Mouse (Mus musculus): ENCODE data around the gene Diaph2. TPM values are rescaled to one million over a fixed set of nuclear protein-coding genes. Genes with fewer than 3 reads are reported as not detected.
"Not testable (repeated sequence)": the region's sequence is repeated elsewhere in the genome, so short reads cannot be mapped to it uniquely, and the experiment has no call there.

Gene Diaph2
- 10 to 100 TPM; 24.9 to 28.7 TPM for total RNA-seq (2021)

DNA sequence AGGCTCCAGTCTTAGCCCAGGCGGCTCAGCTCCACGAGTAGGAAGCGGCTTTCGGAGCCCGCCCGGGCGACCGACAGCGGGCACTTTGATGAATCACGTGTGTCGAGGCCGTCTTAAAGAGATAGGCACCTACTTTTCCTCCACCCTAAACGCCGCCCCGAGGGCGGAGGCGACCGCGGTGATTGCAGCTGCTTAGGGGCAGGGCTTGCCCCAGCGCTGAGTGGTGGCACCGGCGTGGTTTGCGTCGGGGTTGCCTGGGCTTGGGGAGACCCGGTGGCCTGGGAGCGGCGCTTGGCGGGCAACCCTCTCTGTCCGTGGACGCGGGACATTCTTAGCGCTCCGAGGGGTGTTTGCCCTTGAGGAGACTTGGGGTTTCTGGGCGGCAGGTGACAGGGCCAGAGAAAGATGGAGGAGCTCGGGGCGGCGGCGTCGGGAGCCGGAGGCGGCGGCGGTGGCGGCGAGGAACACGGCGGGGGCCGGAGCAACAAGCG lies at the start of gene Diaph2:
TSS of gene Diaph2 (plus strand) at position 172 of the 491 bp plus-strand sequence.
- peak; percentile 68 to 75 for DNase-seq

DNA sequence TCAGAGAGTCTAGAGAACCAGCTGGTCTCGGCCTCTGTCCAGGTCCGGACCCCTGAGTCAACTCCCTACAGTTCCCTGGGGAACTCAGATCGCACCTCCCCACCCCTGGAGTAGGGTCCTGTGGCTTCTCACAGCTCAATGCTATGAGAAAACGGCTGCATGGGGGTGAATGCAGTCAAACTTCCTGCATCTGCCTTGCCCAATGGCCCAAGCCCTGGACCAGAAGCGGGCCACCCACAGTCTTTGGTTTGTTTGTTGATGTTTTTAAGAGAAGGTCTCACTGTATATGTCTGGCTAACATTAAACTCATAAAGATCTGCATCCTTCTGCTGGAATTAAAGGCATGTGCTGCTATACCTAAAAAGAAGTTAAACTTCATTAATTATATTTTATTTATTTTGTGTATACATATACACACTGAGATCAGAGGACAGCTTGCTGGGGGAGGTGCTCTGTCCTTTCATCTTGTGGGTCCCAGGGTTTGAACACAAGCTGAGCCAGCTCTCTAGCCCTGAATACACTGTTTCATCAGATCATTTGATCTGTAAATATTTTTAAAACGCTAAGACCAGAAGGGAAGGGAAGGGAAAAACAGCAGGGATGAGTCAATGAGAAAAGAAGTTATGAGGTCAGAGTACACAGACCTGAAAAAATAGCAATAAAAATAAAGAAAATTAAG lies 47.8 kb upstream of the Diaph2 start:
- no peak for DNase-seq

DNA sequence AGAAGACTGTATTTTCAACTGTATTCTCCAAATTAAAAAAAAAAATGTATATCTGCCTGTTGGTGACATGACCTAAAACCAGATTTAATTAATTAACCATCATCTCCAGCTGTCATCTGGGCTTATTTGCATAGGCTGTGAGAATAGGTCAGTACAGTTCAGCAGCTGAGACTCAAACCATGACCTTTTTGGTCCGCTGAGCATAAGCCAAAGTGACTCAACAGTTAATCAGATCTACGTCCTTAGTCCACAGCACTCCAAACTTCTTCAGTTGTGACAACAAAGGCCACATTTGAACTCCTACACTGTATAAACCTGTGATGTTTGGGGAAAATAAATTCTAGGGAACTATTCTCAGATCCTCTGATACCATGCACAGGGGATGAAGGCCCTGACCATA lies 39.9 kb upstream of the Diaph2 start:
- DNase-seq: no peak

- DNase-seq: no peak
Measured at GRCm38 (mm10) chrX:129728717-129729220, 20.8 kb upstream of the Diaph2 start.

DNA sequence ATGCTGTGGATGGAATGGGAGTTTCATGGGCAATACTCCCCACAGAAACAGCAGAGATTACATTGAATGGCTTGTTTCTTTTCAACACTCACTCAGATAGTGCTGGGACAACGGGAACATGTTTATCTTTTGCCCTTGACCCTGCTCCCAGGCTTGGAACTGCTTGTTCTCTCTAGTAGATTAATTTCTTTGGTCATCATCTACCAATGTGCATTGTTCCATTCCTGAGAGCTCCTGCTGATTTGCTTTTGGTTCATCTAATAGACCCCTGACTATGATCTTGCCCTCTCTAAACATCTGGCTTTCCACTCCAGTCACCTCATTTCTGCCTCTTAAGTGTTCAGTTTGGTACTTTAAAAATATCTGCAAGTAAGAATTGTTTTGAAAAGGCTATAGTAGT lies 13.0 kb upstream of the Diaph2 start:
- no peak for DNase-seq

GRCm38 (mm10) chrX:129739226-129739625 lies 10.3 kb upstream of the Diaph2 start:
- DNase-seq: no peak

DNA sequence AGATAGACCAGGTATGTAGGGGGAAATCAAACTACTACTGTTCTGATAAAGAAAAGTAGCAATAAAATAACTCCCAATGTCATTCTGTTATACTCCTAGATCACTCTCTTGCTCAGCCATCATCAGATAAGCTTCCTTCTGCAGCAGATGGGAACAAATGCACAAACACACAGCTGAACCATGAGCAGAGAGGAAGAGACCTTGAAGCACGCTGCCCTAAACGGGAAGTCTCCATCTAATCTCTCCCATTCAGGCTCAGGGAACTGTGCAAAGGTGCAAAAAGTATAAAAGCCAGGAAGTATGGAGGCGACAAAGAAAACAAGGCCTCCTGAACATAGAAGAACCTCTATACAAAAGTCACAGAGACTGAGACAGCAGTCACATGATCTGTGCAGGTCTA lies 6.6 kb upstream of the Diaph2 start:
- no peak for DNase-seq

- DNase-seq: no peak
Measured at GRCm38 (mm10) chrX:129745976-129746375, 3.6 kb upstream of the Diaph2 start.

DNA sequence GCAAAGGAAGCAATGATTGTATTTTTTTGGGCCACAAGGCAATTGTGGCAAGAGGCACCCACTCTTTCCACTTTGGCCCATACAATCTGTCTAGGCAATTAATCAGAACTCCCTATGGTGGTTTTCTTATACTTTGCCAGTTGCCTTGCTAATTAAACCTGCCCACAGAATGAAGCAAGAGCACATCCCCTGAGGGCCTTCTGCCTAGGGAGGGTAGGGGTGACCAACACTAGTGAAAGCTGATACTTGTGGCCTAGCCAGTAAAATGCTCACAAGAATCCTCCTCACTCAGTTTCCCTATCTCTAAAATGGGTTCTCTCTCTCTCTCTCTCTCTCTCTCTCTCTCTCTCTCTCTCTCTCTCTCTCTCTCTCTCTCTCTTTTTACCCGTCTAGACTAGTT lies 440 bp upstream of the Diaph2 start:
- DNase-seq: no peak

GRCm38 (mm10) chrX:129750094-129750569 lies 590 bp downstream of the Diaph2 start:
- peak in 1 of 2 experiments; percentile 20 for DNase-seq

DNA sequence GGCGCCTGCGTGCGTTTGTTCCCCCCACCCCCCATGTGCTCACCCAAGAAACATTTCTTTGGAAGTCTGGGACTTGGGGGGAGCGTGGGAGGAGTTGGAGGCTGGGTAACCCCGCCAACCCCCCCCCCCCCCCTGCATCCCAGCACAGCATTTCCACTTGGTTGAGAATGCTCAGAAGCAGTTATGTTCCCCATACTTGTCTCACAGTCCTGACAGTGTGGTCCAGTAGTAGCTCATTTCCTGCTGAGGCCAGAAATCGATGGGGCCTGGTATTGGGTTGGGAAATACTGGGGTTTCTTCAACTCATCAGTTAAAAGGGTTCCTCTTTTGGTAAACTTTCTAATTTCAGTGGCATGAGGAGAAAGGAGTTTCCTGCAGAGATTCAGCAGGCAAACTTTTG lies 1.1 kb downstream of the Diaph2 start:
- no peak for DNase-seq

DNA sequence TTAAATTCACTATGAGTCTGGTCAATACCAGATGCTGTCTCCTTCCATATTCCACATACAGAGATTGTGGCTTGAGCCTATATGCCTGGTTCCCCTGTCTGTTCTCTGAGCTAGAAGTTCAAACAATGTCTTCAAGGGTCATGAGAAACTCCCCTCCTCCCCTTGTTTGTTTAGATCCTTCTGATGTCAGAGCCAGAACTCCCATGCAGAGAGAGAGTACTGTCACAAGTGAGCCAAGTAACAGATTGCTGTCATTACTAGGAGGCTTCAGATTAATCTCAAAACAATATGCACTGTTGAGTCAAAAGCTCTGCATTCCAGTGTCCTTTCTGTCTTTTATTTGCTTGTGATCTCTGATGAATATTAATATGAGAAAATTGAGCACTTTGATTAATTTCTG lies 7.1 kb downstream of the Diaph2 start:
- no peak for DNase-seq

- no peak for DNase-seq
Measured at GRCm38 (mm10) chrX:129762649-129763048, 13.1 kb downstream of the Diaph2 start.

DNA sequence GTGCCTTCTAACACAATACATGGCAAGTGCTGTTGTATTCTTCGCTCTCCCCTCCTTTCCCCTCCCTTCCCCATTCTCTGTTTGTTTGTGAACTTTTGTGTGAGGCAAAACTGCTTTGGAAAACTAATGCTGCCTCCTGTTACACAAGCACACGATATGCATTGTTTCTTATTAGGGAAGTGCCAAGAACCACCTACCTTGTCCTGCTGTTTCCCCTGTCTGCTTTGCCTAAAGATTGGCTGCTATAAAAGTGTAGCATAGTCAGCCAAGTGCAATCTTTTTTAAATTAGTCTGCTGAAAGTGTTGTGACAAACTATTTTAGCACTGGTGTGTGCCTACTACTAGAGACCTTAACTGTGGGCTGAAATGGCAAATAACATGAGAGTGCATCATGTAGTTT lies 15.8 kb downstream of the Diaph2 start:
- DNase-seq: peak; percentile 7 to 23

- DNase-seq: no peak
Measured at GRCm38 (mm10) chrX:129766811-129767210, 17.3 kb downstream of the Diaph2 start.

DNA sequence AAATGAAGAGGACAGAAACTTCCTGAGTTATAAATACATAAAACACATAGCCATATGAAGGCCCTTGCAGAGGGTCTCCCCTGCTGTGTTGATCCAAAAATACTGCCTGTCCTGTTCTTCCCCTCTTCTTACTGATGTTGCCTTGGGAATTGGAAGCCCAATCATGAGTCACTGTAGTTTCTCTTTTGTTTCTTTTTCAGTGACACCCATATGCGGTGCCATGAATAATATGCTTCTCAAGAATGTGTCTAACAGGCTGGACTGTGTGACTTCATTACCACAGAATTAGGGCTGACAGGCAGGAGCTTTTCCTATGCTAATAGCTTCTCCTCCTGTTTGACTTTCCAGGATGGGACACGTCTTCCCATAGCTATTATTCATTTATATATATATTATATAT lies 21.1 kb downstream of the Diaph2 start:
- no peak for DNase-seq

DNA sequence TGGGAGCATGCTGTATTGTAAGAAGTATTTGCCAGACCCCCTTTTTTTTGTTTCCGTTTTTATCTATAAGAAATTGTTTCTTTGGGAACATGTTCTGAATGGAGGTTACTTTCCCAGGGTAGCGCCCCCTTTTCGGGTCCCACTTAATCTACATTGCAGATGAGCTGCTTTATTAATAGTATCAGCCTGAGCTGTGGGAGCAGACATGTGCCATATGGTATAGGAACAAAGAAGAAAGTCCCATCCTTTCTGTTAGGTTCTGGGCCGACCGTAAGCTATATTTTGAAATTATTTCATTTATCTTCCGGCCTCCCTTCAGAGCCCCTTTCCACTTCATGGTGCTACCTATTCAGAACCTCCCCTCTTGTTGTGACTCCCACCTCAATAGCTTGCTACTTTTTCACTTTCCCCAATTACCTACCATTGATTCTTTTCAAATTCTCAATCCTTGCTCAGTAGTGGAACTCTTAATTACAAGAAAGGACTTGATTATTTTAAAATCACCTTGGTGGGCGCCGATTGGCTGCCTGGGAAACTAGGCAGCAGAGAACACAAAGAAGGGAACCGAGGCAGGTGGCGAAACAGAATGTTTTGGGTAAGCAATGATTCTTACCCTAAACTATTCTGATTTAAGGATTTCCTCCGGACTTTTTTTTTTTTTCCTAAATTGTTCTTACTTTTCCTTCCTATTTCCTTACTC lies 24.2 kb downstream of the Diaph2 start:
- no peak for DNase-seq

DNA sequence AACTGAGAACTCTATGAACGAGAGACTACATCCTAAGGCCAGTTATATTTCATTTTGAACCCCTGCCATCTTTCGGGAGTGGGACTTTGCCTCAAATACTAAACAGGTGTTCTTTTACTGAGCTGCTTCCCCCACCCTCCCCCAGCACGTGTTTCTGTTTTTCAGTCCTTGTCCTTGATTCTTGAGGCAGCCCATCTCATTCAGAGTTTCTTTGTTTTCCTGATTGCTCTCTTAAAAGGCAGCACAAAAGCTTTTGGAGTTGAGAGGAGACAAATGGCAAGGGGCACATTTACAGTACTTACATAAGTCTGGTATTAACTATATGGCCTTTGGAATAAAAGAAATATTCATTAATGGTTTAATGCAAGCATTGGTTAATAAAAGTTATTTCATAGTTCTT lies 24.9 kb downstream of the Diaph2 start:
- DNase-seq: no peak

GRCm38 (mm10) chrX:129776761-129777160 lies 27.2 kb downstream of the Diaph2 start:
- DNase-seq: no peak

- no peak for DNase-seq
Measured at GRCm38 (mm10) chrX:129777404-129777962, 27.9 kb downstream of the Diaph2 start.

DNA sequence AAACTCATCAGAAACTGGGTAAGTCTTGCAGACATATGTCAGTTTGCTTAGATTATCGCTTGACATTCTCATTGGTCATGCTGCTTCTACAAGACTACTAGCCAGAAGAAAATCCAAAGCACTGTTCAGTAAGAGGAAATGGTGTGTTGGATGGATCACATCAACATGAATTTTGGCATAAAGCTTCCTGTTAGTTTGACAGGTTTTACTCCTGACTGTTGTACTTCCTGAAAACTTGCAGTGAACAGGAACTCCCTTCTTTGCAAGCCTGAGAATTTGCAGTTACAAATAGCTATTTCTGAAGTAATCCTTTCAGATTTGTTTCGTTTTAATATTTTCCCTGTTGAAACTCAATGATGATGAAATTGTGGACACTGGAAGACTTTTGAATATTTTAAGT lies 32.3 kb downstream of the Diaph2 start:
- DNase-seq: no peak

DNA sequence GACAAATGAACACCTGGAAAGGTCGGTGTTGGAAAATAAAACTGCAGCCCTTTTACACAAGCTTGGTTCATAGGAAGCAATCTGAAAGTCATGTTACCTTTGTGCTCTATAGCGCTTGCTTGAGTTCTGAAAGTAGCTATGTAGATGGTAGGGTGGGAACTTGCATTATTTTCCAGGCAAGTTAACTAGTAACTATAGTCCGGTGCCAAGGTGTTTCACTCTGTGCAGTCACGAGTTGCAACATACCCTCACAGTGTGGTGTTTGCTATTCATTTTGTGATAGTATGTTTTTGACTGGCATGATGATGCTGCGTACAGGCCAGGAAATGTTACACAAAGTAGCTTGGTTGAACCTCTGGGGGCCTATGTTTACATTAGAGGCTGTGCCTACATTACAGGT lies 34.5 kb downstream of the Diaph2 start:
- no peak for DNase-seq

DNA sequence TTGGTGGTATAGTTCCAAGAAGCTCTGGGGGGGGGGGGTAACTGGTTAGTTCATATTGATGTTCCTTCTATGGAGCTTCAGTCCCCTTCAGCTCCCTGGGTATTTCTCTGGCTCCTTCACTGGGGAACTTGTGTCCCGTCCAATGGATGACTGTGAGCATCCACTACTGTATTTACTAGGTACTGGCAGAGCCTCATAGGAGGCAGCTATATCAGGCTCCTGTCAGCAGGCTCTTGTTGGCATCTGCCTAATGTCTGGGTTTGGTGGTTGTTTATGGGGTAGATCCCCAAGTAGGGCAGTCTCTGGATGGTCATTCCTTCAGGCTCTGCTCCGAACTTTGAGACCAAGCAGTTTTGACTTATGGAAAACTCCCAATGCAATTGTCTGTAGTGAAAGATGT lies 50.4 kb downstream of the Diaph2 start:
- not testable (repeated sequence) for DNase-seq
